Mouse (Mus musculus) forebrain, embryonic 12.5 days (tissue): ENCODE data around the gene Ptx4. TPM values are rescaled to one million over a fixed set of nuclear protein-coding genes. Genes with fewer than 3 reads are reported as not detected.
"Not testable (repeated sequence)": the region's sequence is repeated elsewhere in the genome, so short reads cannot be mapped to it uniquely, and the experiment has no call there.

ENCODE experiments used
- ATAC-seq: fragments of 200-750 bp; cut with Nextera tagmentation; 2 replicates; pipeline ENCODE4 v1.8.0; 2017; ENCODE audit warnings: moderate TSS enrichment; ENCODE audit not compliant: low FRiP score
- H3K27ac ChIP-seq: fragments of 300-500 bp; sonication (generic); 2 replicates; pipeline ENCODE4 v1.5.1; 2016; ENCODE audit warnings: mild to moderate bottlenecking
- H3K27me3 ChIP-seq: fragments of 300-500 bp; sonication (generic); 2 replicates; pipeline ENCODE4 v1.6.1; 2016; ENCODE audit warnings: mild to moderate bottlenecking
- H3K36me3 ChIP-seq: fragments of 300-500 bp; sonication (generic); replicated peaks from 2 replicates; pipeline ENCODE4 v1.6.1; 2016; ENCODE audit warnings: mild to moderate bottlenecking
- H3K4me1 ChIP-seq: fragments of 300-500 bp; sonication (generic); 2 replicates; pipeline ENCODE4 v1.6.1; 2016
- H3K4me2 ChIP-seq: fragments of 300-500 bp; sonication (generic); 2 replicates; pipeline ENCODE4 v1.6.1; 2016; ENCODE audit warnings: mild to moderate bottlenecking, moderate library complexity
- H3K4me3 ChIP-seq: fragments of 300-500 bp; sonication (generic); replicated peaks from 2 replicates; pipeline ENCODE4 v1.5.1; 2016; ENCODE audit warnings: mild to moderate bottlenecking
- H3K9ac ChIP-seq: fragments of 300-500 bp; sonication (generic); 2 replicates; pipeline ENCODE4 v1.6.1; 2016; ENCODE audit warnings: mild to moderate bottlenecking
- H3K9me3 ChIP-seq: fragments of 300-500 bp; sonication (generic); 2 replicates; pipeline ENCODE4 v1.6.1; 2016
- WGBS: fragments of 180-500 bp; shearing (Covaris S2); methylation state at CpG from one replicate; pipeline ENCODE4 v1.1.7; 2016; 5-methylcytosine and 5-hydroxymethylcytosine counted together
- polyA plus RNA-seq: library from polyadenylated mRNA; unstranded; fragments of >200 nt; fragmentation: Nextera tagmentation; extraction: Ambion mirVana; gene quantifications from 2 replicates; pipeline ENCODE4 v1.2.1, GENCODE M21; 2016

Ptx4 gene
- polyA plus RNA-seq, 1 experiment from 2014 or later: 0.18 TPM

DNA sequence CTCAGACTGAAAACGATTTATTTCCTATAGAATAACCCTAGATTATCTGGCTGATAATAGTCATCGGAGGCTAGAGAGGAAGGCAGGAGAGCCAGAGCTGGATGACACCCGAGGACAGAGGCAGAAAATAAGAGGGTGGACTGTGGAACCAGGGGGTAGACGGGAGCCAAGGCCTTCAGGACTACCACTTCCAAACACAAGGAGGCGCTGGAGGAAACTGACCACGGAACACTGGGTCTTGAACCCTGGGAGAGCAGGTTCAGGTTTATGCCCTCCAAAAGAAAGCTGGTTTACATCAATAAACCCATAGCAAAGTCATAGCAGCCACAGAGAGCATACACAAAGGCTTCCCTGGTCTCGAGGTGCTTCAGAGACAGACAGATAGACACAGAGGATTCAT, 3.4 kb downstream of the Ptx4 start:
- ATAC-seq: no peak
- H3K4me3 ChIP-seq: no peak overlapping the region
- no peak overlapping the region for H3K27ac ChIP-seq
- no peak overlapping the region for H3K4me2 ChIP-seq
- H3K9ac ChIP-seq: no peak overlapping the region
- H3K4me1 ChIP-seq: no peaks in the 10 kb centered on the region
- peaks cover 25% of the 10 kb centered on the region for H3K27me3 ChIP-seq
- WGBS: 31% methylated on average over 7 of the region's 7 CpGs
- H3K36me3 ChIP-seq: no peaks in the 10 kb centered on the region
- H3K9me3 ChIP-seq: no peaks in the 10 kb centered on the region

DNA sequence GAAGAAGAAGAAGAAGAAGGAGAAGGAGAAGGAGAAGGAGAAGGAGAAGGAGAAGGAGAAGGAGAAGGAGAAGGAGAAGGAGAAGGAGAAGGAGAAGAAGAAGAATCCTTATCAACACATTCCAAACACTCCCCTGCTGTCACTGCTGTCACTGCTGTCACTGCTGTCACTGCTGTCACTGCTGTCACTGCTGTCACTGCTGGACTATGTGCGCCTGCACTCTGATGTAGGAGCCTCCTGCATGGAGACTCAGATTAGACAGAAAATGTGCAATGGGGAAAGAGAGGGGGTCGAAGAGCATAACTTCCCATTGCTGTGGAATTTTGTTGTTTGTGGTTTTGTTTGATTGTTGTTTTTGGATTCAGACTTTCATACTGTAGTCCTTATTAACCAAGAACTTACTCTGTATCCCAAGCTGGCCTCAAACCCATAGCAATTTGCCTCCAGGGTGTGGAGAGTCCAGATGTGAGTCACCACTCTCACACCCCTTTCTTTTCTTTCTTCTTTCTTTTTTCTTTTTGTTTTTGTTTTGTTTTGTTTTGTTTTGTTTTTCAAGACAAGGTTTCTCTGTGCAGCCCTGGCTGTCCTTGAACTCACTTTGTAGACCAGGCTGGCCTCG, 5.0 kb downstream of the Ptx4 start:
- not testable (repeated sequence) for H3K4me1 ChIP-seq, ATAC-seq, H3K4me2 ChIP-seq, H3K9me3 ChIP-seq, H3K36me3 ChIP-seq, H3K27ac ChIP-seq, H3K4me3 ChIP-seq, H3K9ac ChIP-seq
- H3K27me3 ChIP-seq: peaks cover 24% of the 10 kb centered on the region
- WGBS: 71% methylated on average over 3 of the region's 3 CpGs

DNA sequence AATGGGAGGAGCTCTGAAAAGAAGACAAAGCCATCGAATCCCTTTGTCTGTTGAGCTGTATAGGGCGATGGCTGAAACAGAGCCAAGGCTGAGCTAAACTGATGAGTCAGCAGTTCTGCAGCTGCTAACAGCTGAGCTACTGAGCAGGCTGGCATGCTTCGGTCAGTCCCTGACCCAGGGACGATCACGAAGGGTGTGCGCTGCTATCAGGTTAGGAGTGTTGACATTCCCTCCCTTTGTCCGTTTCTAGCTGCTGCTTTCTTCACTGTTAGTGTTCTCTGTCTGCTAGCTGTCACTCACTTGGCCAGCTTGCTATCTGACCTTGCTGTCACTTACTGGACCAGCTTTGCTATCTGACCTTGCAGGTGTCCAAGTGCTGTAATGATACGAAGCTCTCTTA, 6.5 kb downstream of the Ptx4 start:
- H3K27ac ChIP-seq: no peak overlapping the region

DNA sequence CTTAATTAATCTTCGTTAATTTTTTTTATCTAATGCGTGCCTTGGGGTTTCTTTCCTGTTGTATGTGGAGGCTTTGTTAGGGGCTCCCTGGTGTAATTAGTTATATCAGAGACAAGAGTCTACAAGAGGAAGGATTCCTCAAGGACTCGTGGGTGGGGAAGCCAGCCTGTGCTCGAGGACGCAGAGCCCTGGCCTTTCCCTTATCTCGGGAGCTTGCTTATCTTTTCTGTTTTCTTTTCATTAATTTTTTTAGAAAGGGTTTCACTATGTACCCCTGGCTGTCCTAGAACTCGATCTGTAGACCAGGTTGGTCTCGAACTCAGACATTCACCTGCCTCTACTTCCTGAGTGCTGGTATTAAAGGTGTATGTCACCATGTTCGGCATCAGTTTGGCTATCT, 7.1 kb downstream of the Ptx4 start:
- Histone ChIP-seq H3K27me3 (peaks cover 17% of the 10 kb centered on the region), H3K9me3 (no peaks in the 10 kb centered on the region), H3K4me2 (no peak overlapping the region), H3K4me1 (no peaks in the 10 kb centered on the region), H3K4me3 (no peak overlapping the region), H3K27ac (no peak overlapping the region), H3K9ac (no peak overlapping the region), H3K36me3 (no peaks in the 10 kb centered on the region)
- no peak for ATAC-seq
- WGBS: 78% methylated on average over 9 of the region's 9 CpGs

More for the DNA sequence above, 6.5 kb downstream of the Ptx4 start:
- no peaks in the 10 kb centered on the region for H3K4me1 ChIP-seq
- H3K36me3 ChIP-seq: no peaks in the 10 kb centered on the region
- H3K9ac ChIP-seq: no peak overlapping the region
- WGBS: 71% methylated on average over 8 of the region's 8 CpGs
- H3K4me3 ChIP-seq: no peak overlapping the region
- no peaks in the 10 kb centered on the region for H3K9me3 ChIP-seq
- peaks cover 19% of the 10 kb centered on the region for H3K27me3 ChIP-seq
- no peak for ATAC-seq
- no peak overlapping the region for H3K4me2 ChIP-seq

DNA sequence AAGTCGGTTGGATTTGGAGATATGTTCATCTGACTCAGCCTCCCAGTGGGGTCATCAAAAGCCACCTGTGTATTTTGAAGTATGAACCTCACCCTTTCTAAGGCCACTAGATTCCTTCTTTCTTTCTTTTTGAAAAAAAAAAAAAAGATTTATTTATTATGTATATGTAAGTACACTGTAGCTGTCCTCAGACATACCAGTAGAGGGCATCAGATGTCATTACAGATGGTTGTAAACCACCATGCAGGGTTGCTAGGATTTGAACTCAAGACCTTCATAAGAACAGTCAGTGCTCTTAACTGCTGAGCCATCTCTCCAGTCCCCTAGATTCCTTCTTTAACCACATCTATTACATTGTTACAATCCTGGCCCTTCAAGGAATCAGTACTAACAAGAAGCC, 9.5 kb downstream of the Ptx4 start:
- Histone ChIP-seq H3K27me3 (peaks cover 4% of the 10 kb centered on the region; the same call in 1 of the 2 replicates), H3K36me3 (no peaks in the 10 kb centered on the region), H3K4me3 (no peak overlapping the region), H3K27ac (no peak overlapping the region), H3K9me3 (no peaks in the 10 kb centered on the region), H3K4me2 (no peak overlapping the region), H3K9ac (no peak overlapping the region), H3K4me1 (peaks cover 12% of the 10 kb centered on the region)
- 91% methylated on average over 1 of the region's 1 CpGs for WGBS
- ATAC-seq: no peak

DNA sequence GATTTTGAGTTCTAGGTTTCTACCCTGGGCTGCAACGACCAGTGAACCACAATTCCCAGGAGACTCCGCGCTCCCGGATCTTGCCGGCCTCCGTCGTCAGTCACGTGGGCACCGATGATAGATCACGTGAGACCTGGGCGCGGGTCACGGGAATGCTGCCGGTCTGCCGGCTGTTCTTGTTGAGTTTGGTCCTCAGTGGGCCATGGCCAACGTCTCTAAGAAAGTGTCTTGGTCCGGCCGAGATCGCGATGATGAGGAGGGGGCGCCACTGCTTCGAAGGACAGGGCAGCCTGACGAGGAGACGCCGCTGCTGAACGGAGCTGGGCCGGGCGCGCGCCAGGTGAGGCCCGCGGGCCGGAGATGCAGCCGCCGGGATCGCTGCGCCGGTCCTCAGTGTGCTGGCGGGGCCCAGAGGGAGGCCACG, 12.7 kb downstream of the Ptx4 start, which contains the start of gene Clcn7:
Clcn7 (plus strand) TSS at position 117 of the 424 bp plus-strand sequence.
- peak; percentile 98 for ATAC-seq
- Histone ChIP-seq H3K27ac (no peak within 1 kb of the TSS), H3K4me3 (peak within 1 kb of the TSS; percentile 92), H3K27me3 (peaks cover 4% of the 10 kb centered on the region; the same call in 1 of the 2 replicates), H3K4me2 (peak within 1 kb of the TSS; percentile 68), H3K36me3 (0 out of 2 replicates have a peak, but pooled peaks cover 3% of the 10 kb centered on the region), H3K4me1 (peaks cover 12% of the 10 kb centered on the region), H3K9me3 (no peaks in the 10 kb centered on the region), H3K9ac (peak within 1 kb of the TSS; percentile 82)
- under 1% methylated on average over 40 of the region's 40 CpGs for WGBS

DNA sequence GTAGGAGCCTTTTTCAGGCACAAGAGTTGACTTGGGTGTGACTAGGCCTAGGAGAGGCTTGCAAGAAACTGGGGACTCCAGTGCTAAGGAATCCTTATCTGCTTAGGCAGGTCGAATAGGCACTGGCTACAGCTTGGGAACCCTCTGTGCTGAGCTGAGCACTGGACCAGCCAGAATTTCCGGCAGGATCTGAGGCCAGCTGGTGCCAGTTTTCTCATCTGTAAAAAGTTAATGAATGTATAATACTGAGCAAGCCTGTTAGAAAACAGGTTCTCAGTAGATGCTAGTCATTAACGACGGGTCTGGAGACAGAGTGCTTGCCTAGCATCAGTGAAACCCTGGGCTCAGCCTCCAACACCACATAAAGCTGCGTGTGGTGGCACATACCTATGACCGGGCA, 15.1 kb downstream of the Ptx4 start:
- Histone ChIP-seq H3K36me3 (0 out of 2 replicates have a peak, but pooled peaks cover 3% of the 10 kb centered on the region), H3K9ac (no peak overlapping the region), H3K27ac (no peak overlapping the region), H3K4me3 (no peak overlapping the region), H3K27me3 (no peaks in the 10 kb centered on the region), H3K4me2 (no peak overlapping the region), H3K4me1 (peaks cover 12% of the 10 kb centered on the region), H3K9me3 (no peaks in the 10 kb centered on the region)
- 88% methylated on average over 6 of the region's 6 CpGs for whole genome bisulfite sequencing
- ATAC-seq: no peak

DNA sequence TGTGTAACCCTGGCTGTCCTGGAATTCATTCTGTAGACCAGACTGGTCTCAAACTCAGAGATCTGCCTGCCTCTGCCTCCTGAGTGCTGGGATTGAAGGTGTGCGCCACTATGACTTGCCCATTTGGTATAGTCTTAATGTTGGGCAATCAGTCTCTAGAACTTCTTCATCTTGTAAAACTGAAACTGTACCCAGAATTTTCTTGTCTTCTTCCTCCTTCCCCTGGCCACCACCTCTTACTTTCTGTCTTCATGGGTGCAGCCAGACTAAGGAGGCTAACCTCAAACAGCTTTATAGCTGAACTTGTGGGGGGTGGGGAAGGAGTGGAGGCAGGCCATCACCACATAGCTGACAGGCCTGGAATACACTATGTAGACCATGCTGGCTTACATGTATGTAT, 18.2 kb downstream of the Ptx4 start:
- Histone ChIP-seq H3K4me1 (peaks cover 10% of the 10 kb centered on the region), H3K4me3 (no peak overlapping the region), H3K4me2 (no peak overlapping the region), H3K9me3 (no peaks in the 10 kb centered on the region), H3K27ac (no peak overlapping the region), H3K9ac (no peak overlapping the region), H3K36me3 (peaks cover 13% of the 10 kb centered on the region; the same call in 1 of the 2 replicates), H3K27me3 (no peaks in the 10 kb centered on the region)
- 97% methylated on average over 1 of the region's 1 CpGs for WGBS
- ATAC-seq: no peak

DNA sequence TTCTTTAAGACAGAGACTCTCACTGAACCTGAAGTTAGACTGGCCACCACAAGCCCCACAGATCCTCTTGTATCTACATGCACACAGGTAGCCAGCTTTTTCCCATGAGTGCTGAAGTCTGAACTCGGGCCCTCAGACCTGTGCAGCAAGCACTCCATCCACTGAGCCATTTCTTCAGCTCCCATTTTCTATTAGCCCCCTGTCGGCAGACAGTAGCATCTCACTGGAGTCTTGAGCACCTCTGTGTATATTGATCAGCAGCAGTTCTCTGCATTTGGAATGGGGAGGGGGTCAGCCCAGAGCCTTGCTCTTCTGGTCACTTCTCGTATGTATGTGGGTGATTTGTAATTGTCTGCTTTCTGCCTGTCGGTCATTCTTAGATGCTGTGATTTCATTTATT, 19.4 kb downstream of the Ptx4 start:
- no peaks in the 10 kb centered on the region for H3K9me3 ChIP-seq
- H3K4me2 ChIP-seq: no peak overlapping the region
- H3K27me3 ChIP-seq: no peaks in the 10 kb centered on the region
- H3K4me1 ChIP-seq: no peaks in the 10 kb centered on the region
- peaks cover 21% of the 10 kb centered on the region; the same call in 1 of the 2 replicates for H3K36me3 ChIP-seq
- no peak overlapping the region for H3K4me3 ChIP-seq
- no peak overlapping the region for H3K9ac ChIP-seq
- no peak overlapping the region for H3K27ac ChIP-seq
- ATAC-seq: no peak
- 70% methylated on average over 4 of the region's 4 CpGs for WGBS

DNA sequence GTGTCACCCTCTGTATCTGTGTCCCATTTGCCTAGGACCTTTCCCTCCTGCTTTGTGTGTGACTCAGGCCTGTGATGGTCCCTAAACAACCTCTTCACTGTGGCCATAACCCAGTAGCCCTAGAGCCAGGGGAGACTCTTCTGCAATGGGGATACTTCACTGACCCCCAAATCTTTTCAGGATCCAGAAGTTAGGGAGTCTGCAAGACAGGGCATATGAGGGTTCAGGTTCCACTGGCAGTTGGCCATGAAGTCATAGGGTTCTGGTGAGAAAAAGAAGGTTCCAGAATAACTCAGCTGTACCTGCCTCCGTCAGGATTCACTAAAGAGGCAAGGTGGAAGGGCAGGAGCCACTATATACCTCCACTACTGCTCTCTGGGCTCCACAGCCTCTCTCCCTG, 41.6 kb downstream of the Ptx4 start, which contains the start of gene Ccdc154:
Ccdc154 (plus strand) TSS at position 301 of the 400 bp plus-strand sequence.
- Histone ChIP-seq H3K4me3 (no peak within 1 kb of the TSS), H3K36me3 (peaks cover 32% of the 10 kb centered on the region), H3K9ac (no peak within 1 kb of the TSS), H3K27me3 (no peaks in the 10 kb centered on the region), H3K4me1 (no peaks in the 10 kb centered on the region), H3K9me3 (no peaks in the 10 kb centered on the region), H3K4me2 (no peak within 1 kb of the TSS), H3K27ac (no peak within 1 kb of the TSS)
- WGBS: 85% methylated on average over 1 of the region's 1 CpGs
- ATAC-seq: no peak

DNA sequence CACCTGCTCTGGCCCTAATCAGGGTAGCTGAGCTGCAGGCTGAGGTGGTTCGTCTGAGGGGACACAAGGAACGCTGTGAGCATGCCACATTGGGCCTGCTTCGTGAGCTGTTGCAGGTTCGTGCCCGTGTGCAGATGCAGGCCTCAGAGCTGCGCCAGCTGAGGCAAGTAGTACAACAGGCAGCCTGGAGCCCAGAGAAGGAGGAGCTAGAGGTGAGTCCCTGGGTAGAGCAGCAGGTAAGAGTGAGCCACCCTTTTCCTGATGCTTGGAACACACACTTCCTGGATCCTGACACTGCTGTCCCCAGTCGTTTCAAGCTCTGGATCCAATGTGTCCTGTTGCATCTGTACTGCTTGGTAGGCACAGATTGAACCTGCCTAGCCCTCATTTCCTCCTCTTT, 42.8 kb downstream of the Ptx4 start:
- ATAC-seq: no peak
- no peaks in the 10 kb centered on the region for H3K4me1 ChIP-seq
- no peaks in the 10 kb centered on the region for H3K27me3 ChIP-seq
- peaks cover 25% of the 10 kb centered on the region for H3K36me3 ChIP-seq
- no peak overlapping the region for H3K4me3 ChIP-seq
- H3K27ac ChIP-seq: no peak overlapping the region
- no peak overlapping the region for H3K9ac ChIP-seq
- 81% methylated on average over 7 of the region's 7 CpGs for whole genome bisulfite sequencing
- H3K9me3 ChIP-seq: no peaks in the 10 kb centered on the region
- H3K4me2 ChIP-seq: no peak overlapping the region

DNA sequence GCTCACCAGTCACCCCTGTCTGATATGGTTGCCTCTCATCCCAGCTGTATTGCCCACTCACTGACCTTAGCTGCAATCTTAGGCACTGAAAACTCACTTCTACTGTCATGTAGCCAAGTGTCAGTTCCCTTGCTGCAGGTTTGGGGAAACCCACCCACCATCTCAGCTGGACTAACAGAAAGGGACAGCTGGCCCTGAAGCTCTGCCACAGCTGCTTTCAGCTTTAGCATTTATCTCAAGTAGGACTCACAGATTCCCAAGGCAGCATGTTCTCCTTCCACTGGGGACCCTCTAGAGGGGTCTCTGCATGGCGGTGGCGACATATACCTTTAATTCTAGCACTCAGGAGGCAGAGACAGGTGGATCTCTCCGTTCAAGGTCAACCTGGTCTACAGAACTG, 44.2 kb downstream of the Ptx4 start:
- no peak overlapping the region for H3K9ac ChIP-seq
- H3K4me3 ChIP-seq: no peak overlapping the region
- no peaks in the 10 kb centered on the region for H3K9me3 ChIP-seq
- no peaks in the 10 kb centered on the region for H3K4me1 ChIP-seq
- ATAC-seq: no peak
- no peak overlapping the region for H3K27ac ChIP-seq
- WGBS: 82% methylated on average over 3 of the region's 3 CpGs
- H3K4me2 ChIP-seq: no peak overlapping the region
- H3K27me3 ChIP-seq: no peaks in the 10 kb centered on the region
- peaks cover 16% of the 10 kb centered on the region for H3K36me3 ChIP-seq

DNA sequence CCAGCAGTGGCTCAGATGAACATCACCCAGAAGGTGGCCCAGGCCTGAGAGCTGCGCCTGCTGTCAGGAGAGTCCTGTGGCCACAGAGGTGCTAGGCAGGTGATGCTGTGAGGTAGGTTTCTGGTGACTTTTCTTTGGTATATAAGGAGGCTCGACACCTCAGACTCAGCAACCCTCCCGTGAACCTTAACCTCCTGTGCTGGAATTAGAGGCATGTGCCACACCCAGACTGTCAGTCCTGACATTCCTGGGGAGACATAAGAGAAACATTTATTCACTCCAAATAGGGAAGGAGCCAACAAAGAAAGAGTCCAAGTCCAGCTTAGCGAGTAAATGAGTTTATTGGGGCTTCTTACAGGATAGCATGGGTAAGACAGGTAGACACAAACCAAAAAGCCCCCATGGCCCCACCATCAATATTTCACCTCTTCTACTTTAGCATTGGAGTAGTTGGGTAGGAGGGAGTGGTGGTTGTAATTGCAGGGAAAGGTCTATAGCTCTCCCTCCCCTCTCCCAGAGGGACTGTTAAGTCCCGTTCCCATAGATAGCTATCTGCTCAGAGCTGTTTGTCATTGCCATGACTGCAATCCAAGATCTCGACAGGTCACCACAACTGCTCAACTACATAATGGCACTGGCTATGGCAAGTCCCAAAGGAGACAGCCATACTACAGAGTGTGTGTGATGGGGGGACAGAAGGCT, 45.6 kb downstream of the Ptx4 start:
- H3K27me3 ChIP-seq: no peaks in the 10 kb centered on the region

More for the DNA sequence above, 45.6 kb downstream of the Ptx4 start:
- Histone ChIP-seq H3K4me1 (no peaks in the 10 kb centered on the region), H3K36me3 (peaks cover 2% of the 10 kb centered on the region), H3K9ac (no peak overlapping the region), H3K4me3 (no peak overlapping the region), H3K4me2 (no peak overlapping the region), H3K9me3 (no peaks in the 10 kb centered on the region), H3K27ac (no peak overlapping the region)
- ATAC-seq: no peak
- 78% methylated on average over 6 of the region's 6 CpGs for WGBS
